Mouse (Mus musculus) liver, embryonic 14.5 days (tissue): ENCODE data around the gene Cryba4. TPM values are rescaled to one million over a fixed set of nuclear protein-coding genes. Genes with fewer than 3 reads are reported as not detected.

Experiments
- ATAC-seq: fragments of 200-750 bp; cut with Nextera tagmentation; 2 replicates; pipeline ENCODE4 v1.8.0; 2017; ENCODE audit warnings: moderate number of reproducible peaks, mild to moderate bottlenecking, moderate library complexity; ENCODE audit not compliant: insufficient read depth
- DNase-seq, 3 experiments: peaks; one replicate each; pipeline ENCODE4 v3.0.0-alpha.2; 2012 to 2013; ENCODE audit warnings: low read depth in 3 of 3, low spot score in 3 of 3
- H3K27ac ChIP-seq: fragments of 300-500 bp; sonication (generic); 2 replicates; pipeline ENCODE4 v1.5.1; 2014; ENCODE audit warnings: moderate library complexity, mild to moderate bottlenecking, control low read depth, inconsistent platforms
- H3K27me3 ChIP-seq: fragments of 300-500 bp; sonication (generic); 2 replicates; pipeline ENCODE4 v1.6.1; 2014; ENCODE audit warnings: mild to moderate bottlenecking, low read length, moderate library complexity; ENCODE audit not compliant: control insufficient read depth, insufficient read depth
- H3K36me3 ChIP-seq: fragments of 300-500 bp; sonication (generic); replicated peaks from 2 replicates; pipeline ENCODE4 v1.6.1; 2014; ENCODE audit warnings: low read depth; ENCODE audit not compliant: control insufficient read depth, insufficient read depth
- H3K4me1 ChIP-seq, 2 experiments: fragments of 200-500 bp in 1 of 2; fragments of 300-500 bp in 1 of 2; sonication (generic) in 1 of 2; replicated peaks; 2 replicates each; pipeline ENCODE4 v1.6.1; 2012 to 2014; ENCODE audit warnings: antibody characterized with exemption in 1 of 2, inconsistent platforms in 1 of 2, low read length in 1 of 2; ENCODE audit not compliant: control insufficient read depth in 2 of 2, insufficient read depth in 2 of 2
- H3K4me2 ChIP-seq: fragments of 300-500 bp; sonication (generic); 2 replicates; pipeline ENCODE4 v1.6.1; 2014; ENCODE audit warnings: low read depth, mild to moderate bottlenecking, control low read depth, moderate library complexity
- H3K4me3 ChIP-seq, 2 experiments: fragments of 200-500 bp in 1 of 2; fragments of 300-500 bp in 1 of 2; sonication (generic) in 1 of 2; 2 replicates each; pipeline ENCODE4 v1.5.1; 2012 to 2014; ENCODE audit warnings: low read depth in 2 of 2, low read length in 2 of 2, mild to moderate bottlenecking in 2 of 2, control low read depth in 1 of 2, inconsistent platforms in 1 of 2, moderate library complexity in 1 of 2; ENCODE audit not compliant: insufficient read depth in 1 of 2
- H3K9ac ChIP-seq: fragments of 300-500 bp; sonication (generic); replicated peaks from 2 replicates; pipeline ENCODE4 v1.6.1; 2014; ENCODE audit warnings: mild to moderate bottlenecking, control low read depth, moderate library complexity
- H3K9me3 ChIP-seq: fragments of 300-500 bp; sonication (generic); 2 replicates; pipeline ENCODE4 v1.6.1; 2016; ENCODE audit warnings: low read length, mixed read lengths; ENCODE audit not compliant: control insufficient read depth
- CTCF ChIP-seq: IDR thresholded peaks from 2 replicates; pipeline ENCODE4 v1.5.1; 2016; ENCODE audit warnings: antibody characterized with exemption, low read depth, control low read depth
- EP300 ChIP-seq: IDR thresholded peaks from 2 replicates; pipeline ENCODE4 v1.6.1; 2016; ENCODE audit warnings: antibody characterized with exemption, low read depth
- WGBS: fragments of 180-500 bp; shearing (Covaris S2); extraction: QIAGEN DNeasy Blood & Tissue Kit; methylation state at CpG from one replicate; pipeline ENCODE4 v1.1.7; 2014; ENCODE audit not compliant: insufficient replicate concordance; 5-methylcytosine and 5-hydroxymethylcytosine counted together
- polyA plus RNA-seq, 2 experiments: library from polyadenylated mRNA; depleted of rRNA in 1 of 2; stranded (reverse) in 1 of 2; unstranded in 1 of 2; fragments of >200 nt; fragmentation: Nextera tagmentation in 1 of 2; extraction: Ambion mirVana in 1 of 2; gene quantifications; 2 replicates each; pipeline versions ENCODE4 v1.2.1 to v1.2.3; 2012 to 2014

Cryba4 gene
- polyA plus RNA-seq (2012; rRNA removed) (0.39 and 0.63 TPM in 2 replicates), polyA plus RNA-seq (2014; fragmentation: Nextera tagmentation; extraction: Ambion mirVana) (0.59 and 0.95 TPM in 2 replicates)

- 38% methylated on average over 2 of the region's 2 CpGs for WGBS
- no peak within 1 kb of the TSS for H3K4me3 ChIP-seq
- H3K27ac ChIP-seq, result peak within 1 kb of the TSS; percentile 47; the same call in 1 of the 2 replicates
- H3K4me2 ChIP-seq, result peak within 1 kb of the TSS; percentile 33
- H3K27me3 ChIP-seq, result no peaks in the 10 kb centered on the region
- H3K36me3 ChIP-seq, result no peaks in the 10 kb centered on the region
- no peak within 1 kb of the TSS for H3K9ac ChIP-seq
- DNase-seq (no peak), ATAC-seq (no peak)
- H3K9me3 ChIP-seq, result no peaks in the 10 kb centered on the region
- H3K4me1 ChIP-seq, result peaks cover 9 to 20% of the 10 kb centered on the region in 2 experiments
- TF ChIP-seq CTCF (no peak), EP300 (no peak)
Measured at GRCm38 (mm10) chr5:112252400-112252799, at the start of gene Cryba4. TSS of gene Cryba4 (minus strand) at chr5:112252518.

GRCm38 (mm10) chr5:112301694-112302093 is 49.4 kb upstream of the Cryba4 start:
- Histone ChIP-seq H3K4me1 (peaks cover 7 to 36% of the 10 kb centered on the region in 2 experiments), H3K27ac (no peak overlapping the region; the same call in 1 of the 2 replicates), H3K27me3 (no peaks in the 10 kb centered on the region), H3K9me3 (no peaks in the 10 kb centered on the region), H3K4me2 (no peak overlapping the region), H3K36me3 (no peaks in the 10 kb centered on the region), H3K4me3 (no peak overlapping the region), H3K9ac (no peak overlapping the region)
- 63% methylated on average over 4 of the region's 4 CpGs for WGBS
- TF ChIP-seq CTCF (peak; percentile 34; the same call in 1 of the 2 replicates), EP300 (no peak)
- DNase-seq (no peak), ATAC-seq (no peak)

- no peaks in the 10 kb centered on the region for H3K9me3 ChIP-seq
- H3K4me2 ChIP-seq, result no peak overlapping the region
- no peaks in the 10 kb centered on the region for H3K27me3 ChIP-seq
- no peak overlapping the region for H3K27ac ChIP-seq
- no peak for TF ChIP-seq EP300
- TF ChIP-seq CTCF, result no peak
- peaks cover 7 to 43% of the 10 kb centered on the region in 2 experiments for H3K4me1 ChIP-seq
- DNase-seq (no peak), ATAC-seq (no peak)
- no peak overlapping the region for H3K9ac ChIP-seq
- WGBS, result 80% methylated on average over 6 of the region's 6 CpGs
- no peaks in the 10 kb centered on the region for H3K36me3 ChIP-seq
- no peak overlapping the region for H3K4me3 ChIP-seq
Measured at GRCm38 (mm10) chr5:112300721-112301308, 48.5 kb upstream of the Cryba4 start.

- Histone ChIP-seq H3K9me3 (no peaks in the 10 kb centered on the region), H3K4me1 (peaks cover 10 to 50% of the 10 kb centered on the region in 2 experiments), H3K36me3 (no peaks in the 10 kb centered on the region), H3K4me3 (no peak overlapping the region), H3K27ac (no peak overlapping the region), H3K27me3 (no peaks in the 10 kb centered on the region), H3K4me2 (no peak overlapping the region), H3K9ac (no peak overlapping the region)
- TF ChIP-seq EP300, result no peak
- no peak for TF ChIP-seq CTCF
- WGBS, result 79% methylated on average over 2 of the region's 2 CpGs
- DNase-seq (no peak), ATAC-seq (no peak)
Measured at GRCm38 (mm10) chr5:112300112-112300511, 47.8 kb upstream of the Cryba4 start.

GRCm38 (mm10) chr5:112299399-112299798 is 47.1 kb upstream of the Cryba4 start:
- Histone ChIP-seq H3K9ac (no peak overlapping the region), H3K9me3 (no peaks in the 10 kb centered on the region), H3K27ac (no peak overlapping the region), H3K4me2 (no peak overlapping the region), H3K27me3 (no peaks in the 10 kb centered on the region), H3K4me3 (no peak overlapping the region), H3K36me3 (no peaks in the 10 kb centered on the region), H3K4me1 (peaks cover 14 to 58% of the 10 kb centered on the region in 2 experiments)
- DNase-seq (no peak), ATAC-seq (no peak)
- TF ChIP-seq EP300 (no peak), CTCF (no peak)
- 59% methylated on average over 4 of the region's 4 CpGs for WGBS
